Mouse (Mus musculus) neutrophil, adult 5-6 weeks (primary cell): ENCODE data around the gene Arhgap22. TPM values are rescaled to one million over a fixed set of nuclear protein-coding genes. Genes with fewer than 3 reads are reported as not detected.

Experiments
- ATAC-seq: fragments of 151-379, 151-347 bp; 2 replicates; pipeline ENCODE4 v1.8.0; 2017; ENCODE audit warnings: mild to moderate bottlenecking, moderate TSS enrichment; ENCODE audit not compliant: insufficient number of reproducible peaks, poor library complexity, low FRiP score, severe bottlenecking; ENCODE audit errors: extremely low read depth
- total RNA-seq: library from RNA; stranded (forward); fragments of 200-1000 nt; gene quantifications from 2 replicates; pipeline ENCODE4 v1.2.3, GENCODE M21; 2017

Gene Arhgap22
- total RNA-seq, 1 experiment from 2014 or later = 0.35 TPM

DNA sequence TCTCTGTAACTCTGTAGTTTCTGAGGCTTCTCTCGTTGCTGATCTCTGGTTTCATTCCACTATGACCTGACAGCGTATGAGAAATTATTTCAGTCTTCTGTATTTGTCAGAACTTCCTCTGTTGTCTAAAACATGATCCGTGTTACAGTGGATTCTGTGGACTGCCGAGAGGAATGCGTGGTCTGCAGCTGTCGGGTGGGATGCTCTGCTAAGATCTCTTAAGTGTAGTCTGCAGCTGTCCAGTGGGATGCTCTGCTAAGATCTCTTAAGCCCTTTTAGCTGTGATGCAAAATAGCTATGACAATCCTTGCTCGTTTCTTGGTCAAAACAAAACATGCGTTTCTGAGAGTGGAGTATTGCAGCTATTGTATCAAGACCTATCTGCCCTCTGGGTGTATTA is 3.0 kb upstream of the Arhgap22 start:
- no peak for ATAC-seq

- no peak for ATAC-seq
Observed at GRCm38 (mm10) chr14:33212271-33212957, 1.4 kb upstream of the Arhgap22 start.

DNA sequence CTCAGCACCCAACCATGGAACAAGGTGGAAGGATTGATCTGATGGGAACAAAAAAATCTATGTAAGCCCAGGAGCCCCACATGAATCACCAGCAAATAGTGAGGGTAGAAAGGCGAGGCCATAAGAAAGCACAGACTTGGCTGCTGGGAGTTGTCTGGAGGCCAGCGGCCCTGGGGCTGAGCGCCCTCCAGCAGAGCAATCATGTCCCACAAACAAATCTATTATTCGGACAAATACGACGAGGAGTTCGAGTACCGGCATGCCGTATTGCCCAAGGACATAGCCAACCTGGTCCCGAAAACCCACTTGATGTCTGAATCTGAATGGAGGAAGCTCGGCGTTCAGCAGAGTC is 892 bp upstream of the Arhgap22 start:
- no peak for ATAC-seq

DNA sequence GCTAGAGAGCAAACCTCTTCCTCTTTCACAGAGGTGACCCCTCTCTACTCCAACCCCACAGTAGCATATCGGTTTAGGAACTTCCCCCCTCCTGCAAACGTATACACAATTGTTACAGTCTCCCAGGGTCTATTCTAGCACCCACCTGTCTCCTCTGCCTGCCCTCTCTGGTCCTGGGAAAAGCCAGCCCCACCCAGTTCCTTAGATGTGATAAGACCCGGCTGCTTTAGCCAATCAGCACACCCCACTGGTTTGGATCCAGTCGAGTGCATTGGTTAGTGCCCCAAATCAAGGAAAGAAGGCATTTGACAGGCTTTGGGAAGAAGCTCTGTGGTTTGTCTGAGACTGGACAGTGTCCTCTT is 922 bp downstream of the Arhgap22 start:
- ATAC-seq = no peak

GRCm38 (mm10) chr14:33215163-33215562 is 1.3 kb downstream of the Arhgap22 start:
- no peak for ATAC-seq

- no peak for ATAC-seq
Observed at GRCm38 (mm10) chr14:33216343-33217208, 2.8 kb downstream of the Arhgap22 start.

GRCm38 (mm10) chr14:33225235-33225634 is 11.4 kb downstream of the Arhgap22 start:
- no peak for ATAC-seq

DNA sequence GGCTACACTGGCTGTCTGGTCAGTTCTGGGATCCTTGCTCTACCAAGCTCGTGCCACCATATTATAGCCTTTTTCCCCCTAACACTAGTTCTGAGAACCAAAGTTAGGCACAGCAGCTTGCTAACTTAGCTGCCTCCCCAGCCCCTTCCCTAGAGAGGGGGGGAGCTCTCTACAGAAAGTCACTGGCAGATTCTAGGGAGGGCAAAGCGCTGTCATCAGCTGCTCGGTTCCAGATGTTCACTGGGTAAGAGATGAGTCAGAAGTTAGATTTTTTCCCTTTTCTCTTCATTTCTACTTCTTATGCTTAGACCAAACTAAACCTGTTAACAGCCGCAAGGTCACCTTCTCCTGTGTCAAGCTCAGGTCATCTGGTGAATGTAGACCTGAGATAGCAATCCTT is 16.8 kb downstream of the Arhgap22 start:
- no peak for ATAC-seq

GRCm38 (mm10) chr14:33231311-33231710 is 17.5 kb downstream of the Arhgap22 start:
- peak; percentile 59; the same call in 1 of the 2 replicates for ATAC-seq

DNA sequence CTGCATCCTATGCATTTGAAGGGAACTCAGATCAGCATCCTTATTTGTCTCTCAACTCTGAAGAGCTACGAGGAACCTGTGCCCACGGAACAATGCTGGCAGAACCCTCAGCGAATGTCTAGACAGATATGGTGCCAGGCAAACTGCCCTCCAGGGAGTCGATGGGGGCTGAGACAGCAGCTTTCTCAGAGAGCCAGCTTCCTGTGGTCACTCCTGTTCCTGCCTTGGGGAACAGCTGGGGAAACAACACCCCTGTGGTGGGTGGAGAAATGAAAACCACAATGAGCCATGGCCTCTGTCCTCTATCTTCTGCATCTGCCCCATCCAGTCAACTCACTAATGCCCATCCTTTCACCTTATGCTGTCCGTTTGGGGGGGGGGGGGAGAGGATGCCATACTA is 18.2 kb downstream of the Arhgap22 start:
- no peak for ATAC-seq

- ATAC-seq = peak; percentile 45; the same call in 1 of the 2 replicates
Observed at GRCm38 (mm10) chr14:33235661-33236060, 21.8 kb downstream of the Arhgap22 start.

DNA sequence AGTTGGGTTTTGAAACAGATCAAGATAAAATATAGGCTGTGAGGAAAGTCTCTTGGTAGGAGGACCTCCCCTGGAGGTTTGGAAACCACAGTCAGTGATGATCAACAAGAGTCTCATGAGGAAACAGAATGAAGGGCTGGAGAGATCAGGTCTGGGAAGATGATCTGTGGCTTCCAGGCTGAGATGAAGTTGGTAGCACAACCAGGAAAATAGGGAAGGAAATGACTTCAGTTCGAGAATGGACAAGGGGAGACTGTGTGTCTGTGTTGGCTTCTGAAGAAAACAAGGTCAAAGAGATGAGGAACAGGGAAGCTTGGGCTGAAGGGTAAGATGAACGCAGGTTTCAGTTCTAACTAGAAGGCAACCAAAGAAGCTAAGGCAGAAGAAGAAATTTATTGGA is 26.6 kb downstream of the Arhgap22 start:
- ATAC-seq = no peak

GRCm38 (mm10) chr14:33243261-33243660 is 29.4 kb downstream of the Arhgap22 start:
- no peak for ATAC-seq

DNA sequence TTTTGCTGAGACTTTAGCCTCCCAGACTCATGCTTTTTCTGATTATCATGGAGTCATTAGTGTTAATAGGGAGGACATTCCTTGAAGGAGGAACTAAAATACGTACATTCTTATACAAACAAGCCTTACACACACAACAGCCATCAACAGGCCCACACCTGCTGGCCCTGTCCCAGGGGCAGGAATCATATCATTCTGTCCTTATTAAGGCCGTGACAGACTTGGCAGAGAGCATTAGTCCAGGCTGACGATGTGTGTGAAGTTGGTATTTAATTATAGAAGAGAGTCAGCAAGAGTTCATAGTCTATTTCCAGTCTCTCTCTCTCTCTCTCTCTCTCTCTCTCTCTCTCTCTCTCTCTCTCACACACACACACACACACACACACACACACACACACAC is 30.7 kb downstream of the Arhgap22 start:
- no peak for ATAC-seq

- no peak for ATAC-seq
Observed at GRCm38 (mm10) chr14:33244946-33245345, 31.1 kb downstream of the Arhgap22 start.

DNA sequence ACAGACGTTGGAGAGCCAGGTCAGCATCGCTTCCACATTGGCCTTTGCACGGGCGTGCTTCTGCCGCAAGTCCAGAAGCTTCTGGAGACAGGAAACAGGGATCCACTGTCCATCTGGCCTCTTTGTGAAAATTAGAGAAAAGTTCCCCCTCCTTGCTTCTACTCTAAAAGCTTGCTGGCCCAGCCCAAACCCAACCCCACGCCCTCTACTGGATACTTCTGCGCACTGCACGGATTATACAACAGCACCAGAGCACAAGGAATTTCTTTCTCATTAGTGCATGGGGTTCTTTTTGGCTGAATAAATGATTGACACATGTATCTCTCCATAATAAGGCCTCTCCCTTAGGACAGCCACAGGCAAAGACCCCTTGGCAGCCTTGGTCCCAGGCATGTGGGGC is 32.6 kb downstream of the Arhgap22 start:
- ATAC-seq = no peak

DNA sequence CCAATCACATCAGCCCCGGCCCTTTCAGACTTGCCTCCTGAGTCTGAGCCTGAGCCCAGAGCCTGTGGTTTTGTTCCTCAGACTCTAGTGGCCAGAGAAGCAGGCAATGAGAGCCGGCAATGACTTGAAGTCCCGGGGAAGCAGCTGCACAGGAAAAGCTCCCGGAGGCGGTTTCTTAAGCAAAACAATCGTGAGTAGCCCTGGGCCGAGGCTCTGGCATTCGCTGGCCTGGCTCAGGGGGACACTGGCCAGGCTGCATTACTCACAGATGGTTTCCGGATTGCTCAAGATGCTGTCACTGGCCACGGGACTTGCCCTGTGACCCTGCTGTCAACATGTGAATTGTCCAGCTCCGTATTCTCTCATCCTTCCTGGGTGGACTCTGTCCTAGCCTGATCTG is 33.8 kb downstream of the Arhgap22 start:
- no peak for ATAC-seq

- no peak for ATAC-seq
Observed at GRCm38 (mm10) chr14:33248741-33249140, 34.9 kb downstream of the Arhgap22 start.

GRCm38 (mm10) chr14:33250215-33250939 is 36.6 kb downstream of the Arhgap22 start:
- 0 out of 2 replicates have a peak, but pooled peaks have one; percentile 13 for ATAC-seq
